Mouse (Mus musculus): ENCODE measurements around the gene Oca2. TPM values are rescaled to one million over a fixed set of nuclear protein-coding genes. Genes with fewer than 3 reads are reported as not detected.

The Oca2 gene
- polyA plus RNA-seq (2012; ENCODE audit: insufficient read depth, insufficient read length, missing spikeins), result not detected in 2 replicates

DNA sequence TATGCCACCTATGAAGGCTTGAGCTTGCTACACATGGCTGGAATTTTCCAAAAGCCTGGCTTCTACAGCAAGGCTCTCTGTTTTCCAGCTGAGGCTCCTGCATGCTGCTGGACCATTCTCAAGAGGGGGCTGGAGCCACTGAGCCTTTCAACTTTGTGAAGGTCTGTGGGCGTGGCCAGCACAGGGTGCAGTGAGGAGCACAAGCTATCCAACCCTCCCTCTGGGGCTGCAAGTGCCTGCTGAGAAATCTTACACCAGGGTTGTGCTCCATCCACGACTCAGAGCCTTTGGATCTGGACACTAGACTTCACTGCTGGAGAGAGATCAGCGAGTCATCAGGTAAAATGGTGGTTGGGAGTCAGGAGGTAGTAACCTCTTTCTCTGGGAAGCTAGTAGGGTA is at the start of gene Oca2:
Gene Oca2, plus strand, starts transcription at position 218 of the 400 bp plus-strand sequence.
- Histone ChIP-seq H3K4me3 (ENCODE audit: insufficient read depth, low read length) (no peak within 1 kb of the TSS), H3K27ac (ENCODE audit: insufficient read depth, low read depth, low read length) (no peak within 1 kb of the TSS), H3K4me1 (ENCODE audit: control insufficient read depth, insufficient read depth, low read length) (no peaks in the 10 kb centered on the region)
- no peak for TF ChIP-seq POLR2A (IDR thresholded peaks at IDR 0.05; ENCODE audit: borderline replicate concordance, low read depth, low read length)
- no peak for TF ChIP-seq CTCF (IDR thresholded peaks at IDR 0.05; ENCODE audit: low read depth, low read length)

DNA sequence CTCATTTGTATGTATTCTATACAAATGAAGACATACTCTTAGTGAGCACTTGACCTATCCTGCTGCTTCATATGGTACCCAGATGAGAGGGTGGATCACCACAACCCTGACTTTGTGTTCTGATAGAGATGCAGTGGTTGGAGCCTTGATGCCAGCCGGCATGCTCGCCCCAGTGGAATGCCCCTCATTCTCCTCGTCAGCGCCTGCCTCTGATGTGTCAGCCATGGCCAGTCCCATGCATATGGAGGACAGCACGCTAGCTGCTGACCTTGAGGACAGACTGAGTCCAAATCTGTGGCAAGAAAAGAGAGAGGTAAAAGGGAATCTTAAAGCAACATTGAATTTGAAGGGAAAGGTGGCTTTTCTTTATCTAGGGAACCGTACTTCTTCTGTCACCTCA is 48.5 kb upstream of the Oca2 start:
- peaks cover 1% of the 10 kb centered on the region; the same call in 1 of the 2 replicates for H3K4me1 ChIP-seq (ENCODE audit: control insufficient read depth, insufficient read depth, low read length)
- H3K4me3 ChIP-seq (ENCODE audit: insufficient read depth, low read length), result no peak overlapping the region
- no peak for TF ChIP-seq CTCF (IDR thresholded peaks at IDR 0.05; ENCODE audit: low read depth, low read length)
- H3K27ac ChIP-seq (ENCODE audit: insufficient read depth, low read depth, low read length), result no peak overlapping the region

GRCm38 (mm10) chr7:56191661-56192060 is 47.9 kb upstream of the Oca2 start:
- TF ChIP-seq CTCF (IDR thresholded peaks at IDR 0.05; ENCODE audit: low read depth, low read length) (no peak), POLR2A (IDR thresholded peaks at IDR 0.05; ENCODE audit: borderline replicate concordance, low read depth, low read length) (no peak)
- Histone ChIP-seq H3K27ac (ENCODE audit: insufficient read depth, low read depth, low read length) (no peak overlapping the region), H3K4me1 (ENCODE audit: control insufficient read depth, insufficient read depth, low read length) (peaks cover 2% of the 10 kb centered on the region; the same call in 1 of the 2 replicates), H3K4me3 (ENCODE audit: insufficient read depth, low read length) (no peak overlapping the region)

- TF ChIP-seq CTCF (IDR thresholded peaks at IDR 0.05; ENCODE audit: low read depth, low read length) (no peak), POLR2A (IDR thresholded peaks at IDR 0.05; ENCODE audit: borderline replicate concordance, low read depth, low read length) (no peak)
- no peak overlapping the region for H3K27ac ChIP-seq (ENCODE audit: insufficient read depth, low read depth, low read length)
- no peaks in the 10 kb centered on the region for H3K4me1 ChIP-seq (ENCODE audit: control insufficient read depth, insufficient read depth, low read length)
- no peak overlapping the region for H3K4me3 ChIP-seq (ENCODE audit: insufficient read depth, low read length)
These were observed 37.9 kb upstream of the Oca2 start for GRCm38 (mm10) chr7:56201483-56202218.

GRCm38 (mm10) chr7:56202843-56203242 is 36.7 kb upstream of the Oca2 start:
- Histone ChIP-seq H3K27ac (ENCODE audit: insufficient read depth, low read depth, low read length) (no peak overlapping the region), H3K4me3 (ENCODE audit: insufficient read depth, low read length) (no peak overlapping the region), H3K4me1 (ENCODE audit: control insufficient read depth, insufficient read depth, low read length) (no peaks in the 10 kb centered on the region)
- TF ChIP-seq POLR2A (IDR thresholded peaks at IDR 0.05; ENCODE audit: borderline replicate concordance, low read depth, low read length), result no peak
- TF ChIP-seq CTCF (IDR thresholded peaks at IDR 0.05; ENCODE audit: low read depth, low read length), result no peak

GRCm38 (mm10) chr7:56203286-56203685 is 36.3 kb upstream of the Oca2 start:
- no peak overlapping the region for H3K27ac ChIP-seq (ENCODE audit: insufficient read depth, low read depth, low read length)
- no peaks in the 10 kb centered on the region for H3K4me1 ChIP-seq (ENCODE audit: control insufficient read depth, insufficient read depth, low read length)
- no peak for TF ChIP-seq CTCF (IDR thresholded peaks at IDR 0.05; ENCODE audit: low read depth, low read length)
- TF ChIP-seq POLR2A (IDR thresholded peaks at IDR 0.05; ENCODE audit: borderline replicate concordance, low read depth, low read length), result no peak
- H3K4me3 ChIP-seq (ENCODE audit: insufficient read depth, low read length), result no peak overlapping the region

DNA sequence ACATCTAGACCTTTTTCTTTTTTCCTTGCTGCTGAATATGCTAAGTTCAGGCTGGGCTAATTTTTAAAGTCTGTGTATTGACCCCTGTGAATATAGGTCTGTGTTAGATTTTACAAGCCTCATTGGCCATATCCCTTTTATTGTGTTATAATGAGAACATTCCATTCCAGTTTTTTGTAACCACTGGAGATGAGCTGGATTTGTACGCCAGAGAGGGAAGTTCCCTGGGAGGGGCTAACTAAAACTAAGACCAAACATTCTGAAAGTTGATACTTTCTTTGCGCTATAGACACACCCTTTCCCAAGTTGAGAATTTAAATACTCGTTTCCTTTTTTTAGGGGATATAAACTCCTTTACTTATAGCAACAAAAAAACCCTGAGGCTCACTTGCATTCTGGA is 34.7 kb upstream of the Oca2 start:
- TF ChIP-seq CTCF (IDR thresholded peaks at IDR 0.05; ENCODE audit: low read depth, low read length), result no peak
- TF ChIP-seq POLR2A (IDR thresholded peaks at IDR 0.05; ENCODE audit: borderline replicate concordance, low read depth, low read length), result no peak
- Histone ChIP-seq H3K4me3 (ENCODE audit: insufficient read depth, low read length) (no peak overlapping the region), H3K27ac (ENCODE audit: insufficient read depth, low read depth, low read length) (no peak overlapping the region), H3K4me1 (ENCODE audit: control insufficient read depth, insufficient read depth, low read length) (no peaks in the 10 kb centered on the region)

DNA sequence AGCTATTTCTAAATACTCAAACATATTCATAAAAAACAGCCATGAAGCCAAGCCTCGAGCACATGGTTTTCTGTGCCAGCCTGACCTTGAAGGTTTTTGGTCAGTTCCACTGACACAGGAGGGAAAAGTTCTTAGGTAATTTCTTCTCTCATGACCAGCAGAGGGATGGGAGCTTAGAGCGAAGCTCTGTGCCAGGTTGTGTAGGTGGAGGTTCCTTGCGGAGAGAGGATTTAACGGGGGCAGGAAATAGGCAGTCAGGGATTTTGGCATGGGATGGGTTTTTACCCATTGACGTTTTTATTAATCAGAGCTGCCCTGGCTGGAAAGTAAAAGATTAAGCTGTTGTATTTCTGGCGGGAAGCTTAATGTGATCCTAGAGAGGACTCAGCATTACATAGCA is 18.7 kb upstream of the Oca2 start:
- Histone ChIP-seq H3K27ac (ENCODE audit: insufficient read depth, low read depth, low read length) (no peak overlapping the region), H3K4me3 (ENCODE audit: insufficient read depth, low read length) (no peak overlapping the region), H3K4me1 (ENCODE audit: control insufficient read depth, insufficient read depth, low read length) (no peaks in the 10 kb centered on the region)
- no peak for TF ChIP-seq POLR2A (IDR thresholded peaks at IDR 0.05; ENCODE audit: borderline replicate concordance, low read depth, low read length)
- no peak for TF ChIP-seq CTCF (IDR thresholded peaks at IDR 0.05; ENCODE audit: low read depth, low read length)

DNA sequence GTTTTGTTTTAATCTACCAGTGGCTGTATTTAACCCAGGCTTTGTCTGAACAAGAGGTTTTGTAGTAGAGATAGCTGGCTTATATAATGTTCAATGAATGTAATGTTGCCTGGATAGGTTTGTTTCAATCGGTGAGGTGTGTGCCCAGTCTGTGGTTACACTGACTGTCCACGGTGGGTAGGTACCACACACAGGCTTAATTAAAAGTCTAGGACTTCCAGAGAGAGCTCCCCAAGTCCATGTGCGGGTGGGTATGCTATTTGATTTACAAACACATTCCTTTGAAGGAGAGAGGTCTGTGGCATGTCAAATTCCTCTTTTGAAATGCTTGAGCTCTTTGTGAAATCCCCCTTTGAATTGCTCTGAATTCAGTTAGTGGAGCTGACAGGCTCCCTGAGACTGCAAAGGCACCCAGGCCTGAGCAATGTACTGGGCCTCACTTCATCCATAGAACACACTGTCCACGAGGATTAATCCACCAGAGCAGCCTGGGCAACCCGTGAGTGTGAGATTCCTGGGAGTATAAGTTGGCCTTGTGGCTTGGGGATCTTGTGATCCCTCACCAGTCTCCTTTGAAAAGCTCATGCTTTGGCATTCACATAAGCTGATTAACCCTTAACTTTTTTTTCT is 3.7 kb upstream of the Oca2 start:
- TF ChIP-seq CTCF (IDR thresholded peaks at IDR 0.05; ENCODE audit: low read depth, low read length), result no peak
- TF ChIP-seq POLR2A (IDR thresholded peaks at IDR 0.05; ENCODE audit: borderline replicate concordance, low read depth, low read length), result no peak
- Histone ChIP-seq H3K27ac (ENCODE audit: insufficient read depth, low read depth, low read length) (no peak overlapping the region), H3K4me1 (ENCODE audit: control insufficient read depth, insufficient read depth, low read length) (no peaks in the 10 kb centered on the region), H3K4me3 (ENCODE audit: insufficient read depth, low read length) (no peak overlapping the region)

DNA sequence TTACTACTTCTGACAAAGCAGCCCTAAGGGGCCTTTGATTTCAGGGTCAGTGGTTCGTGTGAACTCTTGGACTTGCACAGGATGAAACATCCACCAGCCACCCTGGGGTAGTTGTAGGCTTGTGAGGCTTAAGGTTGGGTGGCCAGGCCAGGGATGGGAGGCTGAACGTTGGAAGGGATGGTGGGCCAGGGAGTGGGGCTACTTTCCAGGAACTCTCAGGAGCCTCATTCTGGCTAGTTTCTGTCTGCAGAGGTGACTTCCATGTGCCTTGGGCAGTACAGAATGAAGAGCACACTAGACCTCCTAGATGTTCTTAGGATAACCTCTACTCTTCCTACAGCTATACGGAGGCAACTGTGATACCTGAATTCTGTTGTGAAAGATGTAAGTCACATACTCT is 2.9 kb upstream of the Oca2 start:
- H3K27ac ChIP-seq (ENCODE audit: insufficient read depth, low read depth, low read length), result no peak overlapping the region
- no peak for TF ChIP-seq POLR2A (IDR thresholded peaks at IDR 0.05; ENCODE audit: borderline replicate concordance, low read depth, low read length)
- TF ChIP-seq CTCF (IDR thresholded peaks at IDR 0.05; ENCODE audit: low read depth, low read length), result no peak
- no peak overlapping the region for H3K4me3 ChIP-seq (ENCODE audit: insufficient read depth, low read length)

More for the DNA sequence above, 2.9 kb upstream of the Oca2 start:
- no peaks in the 10 kb centered on the region for H3K4me1 ChIP-seq (ENCODE audit: control insufficient read depth, insufficient read depth, low read length)
